Mouse (Mus musculus) kidney, embryonic 15.5 days (tissue): ENCODE measurements at regions not wholly inside any gene's neighbourhood (a gene's known extent, or its start where the extent isn't known, plus 50 kb on each side); places are given as distances from the start of the nearest gene placed in this dataset.

Experiments
- ATAC-seq: fragments of 200-750 bp; cut with Nextera tagmentation; replicated peaks from 2 replicates; pipeline ENCODE4 v1.8.0; 2017; ENCODE audit warnings: moderate TSS enrichment; ENCODE audit not compliant: low FRiP score
- H3K27ac ChIP-seq: fragments of 300-500 bp; sonication (generic); 2 replicates; pipeline ENCODE4 v1.5.1; 2015; ENCODE audit warnings: mild to moderate bottlenecking, inconsistent platforms
- H3K27me3 ChIP-seq: fragments of 300-500 bp; sonication (generic); 2 replicates; pipeline ENCODE4 v1.6.1; 2015; ENCODE audit warnings: inconsistent platforms
- H3K36me3 ChIP-seq: fragments of 300-500 bp; sonication (generic); 2 replicates; pipeline ENCODE4 v1.6.1; 2015; ENCODE audit warnings: inconsistent platforms
- H3K4me1 ChIP-seq: fragments of 300-500 bp; sonication (generic); 2 replicates; pipeline ENCODE4 v1.6.1; 2015; ENCODE audit warnings: inconsistent platforms
- H3K4me2 ChIP-seq: fragments of 300-500 bp; sonication (generic); 2 replicates; pipeline ENCODE4 v1.6.1; 2015; ENCODE audit warnings: moderate library complexity, mild to moderate bottlenecking, inconsistent platforms
- H3K4me3 ChIP-seq: fragments of 300-500 bp; sonication (generic); replicated peaks from 2 replicates; pipeline ENCODE4 v1.5.1; 2015; ENCODE audit warnings: mild to moderate bottlenecking, inconsistent platforms
- H3K9ac ChIP-seq: fragments of 300-500 bp; sonication (generic); 2 replicates; pipeline ENCODE4 v1.6.1; 2015; ENCODE audit warnings: mild to moderate bottlenecking, inconsistent platforms
- H3K9me3 ChIP-seq: fragments of 300-500 bp; sonication (generic); replicated peaks from 2 replicates; pipeline ENCODE4 v1.6.1; 2016; ENCODE audit warnings: inconsistent platforms
- WGBS: fragments of 180-500 bp; shearing (Covaris S2); methylation state at CpG from one replicate; pipeline ENCODE4 v1.1.7; 2015; ENCODE audit warnings: mixed read lengths; 5-methylcytosine and 5-hydroxymethylcytosine counted together

GRCm38 (mm10) chr8:86393835-86394234 is 186.7 kb downstream of the Abcc12 start:
- no peaks in the 10 kb centered on the region for H3K9me3 ChIP-seq
- H3K4me2 ChIP-seq, result no peak overlapping the region
- H3K9ac ChIP-seq, result no peak overlapping the region
- no peak overlapping the region for H3K4me3 ChIP-seq
- no peaks in the 10 kb centered on the region for H3K27me3 ChIP-seq
- ATAC-seq, result no peak
- no peak overlapping the region for H3K27ac ChIP-seq
- no peaks in the 10 kb centered on the region for H3K36me3 ChIP-seq
- 68% methylated on average over 1 of the region's 1 CpGs for WGBS
- H3K4me1 ChIP-seq, result no peaks in the 10 kb centered on the region; the same call in 1 of the 2 replicates

DNA sequence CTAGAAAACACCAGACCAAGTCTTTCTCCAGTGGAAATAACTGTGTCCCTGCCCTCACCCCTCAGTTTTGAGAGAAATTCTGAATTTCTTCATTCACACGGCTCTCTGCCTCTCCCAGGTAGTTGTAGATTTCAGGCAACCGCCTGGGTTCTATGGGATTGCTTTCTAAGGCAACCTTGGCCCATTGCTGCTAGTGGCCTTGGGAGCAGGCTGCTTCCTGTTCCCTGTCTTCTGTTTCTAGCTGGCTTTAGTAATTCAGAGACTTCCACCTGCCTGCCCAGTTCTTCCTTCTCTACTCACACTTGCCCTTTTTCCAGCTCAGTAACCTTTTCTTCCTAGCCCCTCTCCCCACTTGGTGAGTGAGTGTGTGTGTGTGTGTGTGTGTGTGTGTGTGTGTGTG is 187.1 kb downstream of the Abcc12 start:
- 92% methylated on average over 2 of the region's 2 CpGs for WGBS
- no peak overlapping the region for H3K27ac ChIP-seq
- H3K4me3 ChIP-seq, result no peak overlapping the region
- no peak overlapping the region for H3K4me2 ChIP-seq
- no peaks in the 10 kb centered on the region for H3K27me3 ChIP-seq
- no peak overlapping the region for H3K9ac ChIP-seq
- no peaks in the 10 kb centered on the region for H3K36me3 ChIP-seq
- H3K4me1 ChIP-seq, result no peaks in the 10 kb centered on the region; the same call in 1 of the 2 replicates
- no peaks in the 10 kb centered on the region for H3K9me3 ChIP-seq
- no peak for ATAC-seq

DNA sequence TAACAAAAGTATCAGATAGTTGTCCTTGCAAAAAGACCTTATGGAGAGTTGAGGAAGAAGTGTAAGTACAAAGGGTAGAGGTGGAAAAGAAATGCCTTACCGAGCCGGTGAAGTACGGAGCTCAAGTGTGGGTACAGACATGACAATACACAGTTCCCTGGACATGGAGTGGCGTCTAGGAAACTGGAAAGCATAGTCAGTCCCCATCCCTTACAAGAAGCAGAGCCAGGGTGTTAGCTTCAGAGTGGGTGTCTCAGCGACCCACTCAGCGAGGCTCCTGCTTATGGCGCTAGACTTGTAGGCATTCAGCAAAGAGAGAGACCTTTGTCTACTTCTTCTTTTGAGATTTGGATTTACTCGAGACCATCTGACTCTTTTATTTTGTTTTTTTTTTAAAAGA is 189.8 kb downstream of the Abcc12 start:
- Histone ChIP-seq H3K9me3 (no peaks in the 10 kb centered on the region), H3K36me3 (no peaks in the 10 kb centered on the region), H3K9ac (no peak overlapping the region), H3K4me3 (no peak overlapping the region), H3K27ac (no peak overlapping the region), H3K27me3 (no peaks in the 10 kb centered on the region), H3K4me2 (no peak overlapping the region), H3K4me1 (no peaks in the 10 kb centered on the region; the same call in 1 of the 2 replicates)
- WGBS, result 92% methylated on average over 8 of the region's 8 CpGs
- ATAC-seq, result no peak

GRCm38 (mm10) chr8:86389690-86390671 is 190.5 kb downstream of the Abcc12 start:
- WGBS, result 34% methylated on average over 3 of the region's 3 CpGs
- no peaks in the 10 kb centered on the region; the same call in 1 of the 2 replicates for H3K4me1 ChIP-seq
- peak; percentile 92 for ATAC-seq
- no peaks in the 10 kb centered on the region for H3K27me3 ChIP-seq
- H3K4me3 ChIP-seq, result no peak overlapping the region
- no peak overlapping the region for H3K4me2 ChIP-seq
- no peaks in the 10 kb centered on the region for H3K9me3 ChIP-seq
- H3K9ac ChIP-seq, result no peak overlapping the region
- no peaks in the 10 kb centered on the region for H3K36me3 ChIP-seq
- H3K27ac ChIP-seq, result no peak overlapping the region; the same call in 1 of the 2 replicates

DNA sequence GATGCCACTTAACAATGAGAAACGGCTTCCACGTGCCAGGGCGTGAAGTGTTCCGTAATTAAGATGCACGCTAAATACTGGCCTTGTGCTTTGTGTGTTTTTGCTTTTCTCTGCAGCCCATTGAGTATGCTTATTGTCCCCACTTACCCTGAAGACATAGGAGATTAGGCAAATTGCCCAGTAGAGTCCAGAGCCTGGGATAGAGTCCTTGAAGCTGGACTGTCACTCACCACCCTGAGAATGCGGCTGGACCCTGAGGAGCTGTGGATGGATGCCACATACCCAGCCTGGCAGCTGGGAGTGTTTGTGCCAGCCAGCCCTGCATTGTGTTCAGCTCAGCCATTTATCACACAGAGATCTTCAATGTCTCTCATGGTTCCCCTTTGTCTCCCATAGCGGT is 195.2 kb downstream of the Abcc12 start:
- Histone ChIP-seq H3K27ac (no peak overlapping the region), H3K4me1 (no peaks in the 10 kb centered on the region; the same call in 1 of the 2 replicates), H3K9me3 (no peaks in the 10 kb centered on the region), H3K27me3 (no peaks in the 10 kb centered on the region), H3K4me2 (no peak overlapping the region), H3K4me3 (no peak overlapping the region), H3K36me3 (no peaks in the 10 kb centered on the region), H3K9ac (no peak overlapping the region)
- WGBS, result 89% methylated on average over 7 of the region's 7 CpGs
- no peak for ATAC-seq

- no peak for ATAC-seq
- no peak overlapping the region for H3K9ac ChIP-seq
- H3K4me1 ChIP-seq, result no peaks in the 10 kb centered on the region
- no peaks in the 10 kb centered on the region for H3K36me3 ChIP-seq
- H3K27ac ChIP-seq, result no peak overlapping the region
- 84% methylated on average over 10 of the region's 10 CpGs for WGBS
- no peak overlapping the region for H3K4me2 ChIP-seq
- no peaks in the 10 kb centered on the region for H3K27me3 ChIP-seq
- no peaks in the 10 kb centered on the region for H3K9me3 ChIP-seq
- no peak overlapping the region for H3K4me3 ChIP-seq
Observed at GRCm38 (mm10) chr8:86381977-86382376, 198.5 kb downstream of the Abcc12 start.

GRCm38 (mm10) chr8:86368062-86368461 is 212.4 kb downstream of the Abcc12 start:
- H3K9ac ChIP-seq, result no peak overlapping the region
- no peak overlapping the region for H3K27ac ChIP-seq
- WGBS, result 69% methylated on average over 5 of the region's 5 CpGs
- no peaks in the 10 kb centered on the region for H3K9me3 ChIP-seq
- H3K4me2 ChIP-seq, result no peak overlapping the region
- H3K4me1 ChIP-seq, result no peaks in the 10 kb centered on the region
- ATAC-seq, result no peak
- no peak overlapping the region for H3K4me3 ChIP-seq
- H3K36me3 ChIP-seq, result no peaks in the 10 kb centered on the region
- H3K27me3 ChIP-seq, result no peaks in the 10 kb centered on the region

DNA sequence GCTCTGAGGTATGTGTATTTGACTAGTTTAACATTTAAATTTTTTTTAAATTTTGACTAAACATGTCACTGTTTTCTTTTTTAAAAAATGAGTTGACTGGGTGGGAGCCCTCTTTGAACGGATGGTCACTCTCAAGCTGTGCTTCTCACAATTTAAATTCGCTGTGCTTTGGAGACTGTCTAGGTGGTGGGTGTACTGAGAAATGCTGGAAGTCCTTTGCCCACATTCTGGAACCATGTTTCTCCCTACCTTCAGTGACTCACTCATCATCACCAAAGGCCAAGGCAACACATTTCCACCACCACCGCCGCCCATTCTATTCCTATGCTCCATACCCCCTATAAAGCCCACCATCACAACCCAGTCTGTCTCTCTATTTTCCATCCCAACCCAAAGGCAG is 213.8 kb downstream of the Abcc12 start:
- Histone ChIP-seq H3K27ac (no peak overlapping the region), H3K4me2 (no peak overlapping the region), H3K36me3 (no peaks in the 10 kb centered on the region), H3K27me3 (no peaks in the 10 kb centered on the region), H3K9ac (no peak overlapping the region), H3K4me3 (no peak overlapping the region), H3K4me1 (no peaks in the 10 kb centered on the region), H3K9me3 (no peaks in the 10 kb centered on the region)
- ATAC-seq, result no peak
- 91% methylated on average over 4 of the region's 4 CpGs for WGBS

DNA sequence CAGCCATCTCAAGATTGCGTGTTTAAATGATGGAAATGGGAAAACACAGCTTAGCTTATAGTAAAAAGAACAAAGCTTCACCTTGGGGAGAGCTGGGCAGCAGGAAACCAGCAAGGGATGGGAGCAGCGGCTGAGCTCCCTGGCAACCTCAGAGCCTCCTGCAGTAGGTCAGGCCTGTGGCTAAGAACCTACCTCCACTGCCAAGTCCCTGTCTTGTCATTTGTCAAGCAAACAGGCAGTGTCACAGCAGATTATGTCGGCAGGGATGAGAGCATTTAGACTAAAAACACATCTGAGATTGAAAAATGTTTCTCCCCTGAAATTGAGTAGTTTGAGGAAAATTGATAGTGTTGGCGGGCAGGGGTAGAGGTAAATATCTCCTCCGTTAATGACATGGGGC is 214.8 kb downstream of the Abcc12 start:
- H3K9me3 ChIP-seq, result no peaks in the 10 kb centered on the region
- no peak for ATAC-seq
- 73% methylated on average over 5 of the region's 5 CpGs for WGBS
- H3K4me3 ChIP-seq, result no peak overlapping the region
- no peaks in the 10 kb centered on the region for H3K27me3 ChIP-seq
- no peak overlapping the region for H3K4me2 ChIP-seq
- H3K36me3 ChIP-seq, result no peaks in the 10 kb centered on the region
- no peak overlapping the region for H3K9ac ChIP-seq
- no peaks in the 10 kb centered on the region for H3K4me1 ChIP-seq
- H3K27ac ChIP-seq, result no peak overlapping the region

GRCm38 (mm10) chr8:86364898-86365297 is 215.6 kb downstream of the Abcc12 start:
- Histone ChIP-seq H3K4me3 (no peak overlapping the region), H3K4me1 (peaks cover 4% of the 10 kb centered on the region; the same call in 1 of the 2 replicates), H3K27me3 (no peaks in the 10 kb centered on the region), H3K36me3 (no peaks in the 10 kb centered on the region), H3K27ac (no peak overlapping the region), H3K9ac (no peak overlapping the region), H3K9me3 (no peaks in the 10 kb centered on the region), H3K4me2 (no peak overlapping the region)
- WGBS, result 62% methylated on average over 2 of the region's 2 CpGs
- ATAC-seq, result no peak

DNA sequence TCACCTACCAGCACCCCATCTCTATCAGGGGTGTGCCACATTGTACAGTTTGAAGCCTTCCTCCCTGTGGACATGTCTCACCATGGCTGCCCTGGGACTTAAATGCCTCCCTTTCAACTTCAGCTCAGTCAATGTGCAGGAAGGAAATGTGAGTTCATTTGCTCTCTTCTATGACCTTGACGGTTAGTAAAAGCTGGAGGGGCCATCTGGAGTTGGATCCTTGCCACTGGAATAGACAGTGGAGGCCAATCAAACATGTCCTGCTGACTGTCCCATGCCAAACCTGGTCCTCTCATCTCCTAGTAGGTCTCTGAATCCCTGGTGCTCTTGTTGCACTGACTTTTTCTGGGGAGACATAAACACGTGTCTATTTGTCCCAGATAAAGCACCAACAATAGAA is 220.2 kb downstream of the Abcc12 start:
- Histone ChIP-seq H3K9me3 (no peaks in the 10 kb centered on the region), H3K4me2 (no peak overlapping the region), H3K27me3 (no peaks in the 10 kb centered on the region), H3K36me3 (no peaks in the 10 kb centered on the region), H3K4me1 (peaks cover 4% of the 10 kb centered on the region; the same call in 1 of the 2 replicates), H3K27ac (no peak overlapping the region), H3K9ac (no peak overlapping the region), H3K4me3 (no peak overlapping the region)
- no peak for ATAC-seq
- WGBS, result 38% methylated on average over 2 of the region's 2 CpGs

DNA sequence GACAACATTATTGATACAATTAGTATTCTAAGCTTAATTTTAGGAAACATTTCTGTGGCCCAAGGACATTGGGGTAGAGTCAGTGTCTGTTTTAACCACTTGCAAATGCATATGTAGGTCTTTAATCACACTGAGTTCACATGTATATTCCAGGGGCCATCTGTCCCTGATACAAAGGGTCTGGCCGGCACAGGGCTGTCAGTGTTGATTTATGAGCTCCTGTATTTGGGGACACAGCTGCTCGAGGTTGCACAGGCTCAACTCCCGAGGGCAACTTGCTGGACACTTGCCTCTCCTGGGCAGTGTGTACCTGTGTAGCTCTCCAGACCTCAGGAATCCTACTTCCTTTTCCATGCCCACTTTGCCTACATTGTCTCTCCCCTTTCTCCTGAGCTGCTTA is 221.0 kb downstream of the Abcc12 start:
- no peak for ATAC-seq
- WGBS, result 9% methylated on average over 3 of the region's 3 CpGs

More for the DNA sequence above, 221.0 kb downstream of the Abcc12 start:
- Histone ChIP-seq H3K9me3 (no peaks in the 10 kb centered on the region), H3K27me3 (no peaks in the 10 kb centered on the region), H3K9ac (no peak overlapping the region), H3K36me3 (no peaks in the 10 kb centered on the region), H3K4me1 (peaks cover 4% of the 10 kb centered on the region; the same call in 1 of the 2 replicates), H3K4me3 (no peak overlapping the region), H3K27ac (no peak overlapping the region), H3K4me2 (no peak overlapping the region)
